Mouse (Mus musculus) left cerebral cortex, postnatal 14 days (tissue): ENCODE results near the gene Adora3. TPM values are rescaled to one million over a fixed set of nuclear protein-coding genes. Genes with fewer than 3 reads are reported as not detected.
"Not testable (repeated sequence)": the region's sequence is repeated elsewhere in the genome, so short reads cannot be mapped to it uniquely, and the experiment has no call there.

ENCODE experiments used
- DNase-seq, 2 experiments: peaks; one replicate each; pipeline ENCODE4 v3.0.0; 2021 to 2022; ENCODE audit warnings: low spot score in 2 of 2, mixed read lengths in 1 of 2
- intact Hi-C: fragments of 180-260 bp; cut with DNase I; formaldehyde crosslinking; loops from one replicate; pipeline ENCODE4 v1.15.1; 2025
- total RNA-seq, 2 experiments: library from RNA; stranded (reverse); gene quantifications; 2 replicates each; pipeline ENCODE4 v1.2.3; 2021

The Adora3 gene
- total RNA-seq, 2 experiments from 2014 or later = 0.74 to 0.83 TPM

DNA sequence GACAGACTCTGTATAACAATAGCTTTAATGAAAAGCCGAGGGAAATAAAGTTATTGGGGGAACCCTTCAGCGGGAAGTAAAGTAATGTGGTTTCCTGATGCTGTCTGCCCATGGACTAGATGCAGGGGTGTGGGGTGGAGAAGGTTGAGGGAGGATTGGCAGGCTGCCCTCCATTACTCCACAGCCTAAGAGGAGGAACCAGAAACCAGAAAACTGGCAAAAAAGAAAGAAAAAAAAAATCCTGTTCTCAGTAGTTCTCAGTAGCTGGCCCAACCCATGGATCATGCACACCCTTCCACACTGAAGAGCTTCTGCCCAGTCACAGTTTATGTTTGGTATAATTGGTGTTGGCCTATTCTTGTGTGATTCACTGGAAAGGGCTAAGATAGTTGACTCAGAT, 27.7 kb downstream of the Adora3 start:
- DNase-seq = peak in 1 of 2 experiments; percentile 45
- intact Hi-C loops = loop anchor here (5.0 to 10.0 kb wide), 3 partner anchors 94 to 211 kb away; partner anchors contain the start of genes Ddx20 and Rap1a

DNA sequence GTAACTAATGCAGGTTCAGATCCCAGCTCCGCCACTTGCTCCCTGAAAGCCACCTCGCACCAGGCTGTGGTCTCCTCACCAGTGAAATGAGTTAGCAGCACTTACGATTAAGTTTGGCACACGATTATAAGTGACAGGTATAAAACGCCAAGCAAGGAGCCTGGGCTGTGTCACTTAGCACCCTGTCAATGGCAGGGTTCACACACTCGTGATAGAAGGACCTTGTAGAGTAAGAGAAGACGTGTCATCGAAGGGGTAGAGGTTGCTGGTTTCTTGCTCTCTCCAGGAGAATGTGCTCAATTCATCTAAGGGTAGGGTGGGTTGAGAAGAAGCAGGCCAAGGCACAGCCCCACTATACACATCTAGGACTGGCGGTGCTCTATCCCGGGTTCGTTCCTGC, 28.2 kb downstream of the Adora3 start:
- no peak for DNase-seq
- intact Hi-C loops = loop anchor here (5.0 to 10.0 kb wide), 3 partner anchors 94 to 212 kb away; partner anchors contain the start of genes Ddx20 and Rap1a

DNA sequence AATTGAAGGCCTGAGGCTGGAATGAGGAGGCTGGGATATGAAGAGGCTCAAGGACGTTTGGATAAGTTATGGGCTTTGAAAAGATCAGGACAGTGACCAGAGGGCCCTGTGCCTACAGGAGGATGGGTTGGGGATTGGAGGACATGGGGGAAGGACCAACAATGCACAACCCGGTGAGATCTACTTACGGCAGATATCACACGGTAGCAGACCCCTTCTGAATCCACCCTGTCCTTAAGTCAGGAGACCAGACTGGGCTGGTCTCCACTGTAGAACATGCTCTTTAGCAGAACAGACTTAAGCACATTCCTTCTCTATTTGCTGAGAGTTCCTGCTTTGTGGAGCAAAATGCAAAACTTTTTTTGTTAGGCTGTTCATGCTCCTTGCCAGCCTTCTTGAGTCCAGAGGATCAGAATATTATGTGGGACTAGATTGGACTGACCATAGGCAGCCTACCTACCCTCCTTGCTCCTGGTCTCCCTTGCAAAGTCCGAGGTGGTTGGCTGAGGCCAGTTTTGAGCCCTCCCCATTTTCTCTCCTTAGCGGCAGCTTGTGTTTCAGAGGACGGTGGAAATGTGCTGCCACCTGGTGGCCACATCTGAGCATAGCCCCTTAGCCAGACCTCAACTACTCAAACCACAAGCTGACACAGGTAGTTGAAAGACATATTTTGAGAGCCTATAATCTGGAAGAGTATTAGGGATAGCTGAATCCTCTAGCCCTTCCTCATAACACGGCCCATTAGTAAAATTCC, 28.9 kb downstream of the Adora3 start:
- intact Hi-C loops = loop anchor here (5.0 to 10.0 kb wide), 4 partner anchors 95 to 227 kb away; partner anchors contain the start of genes Ddx20 and Rap1a
- peak; percentile 84 to 86 for DNase-seq

DNA sequence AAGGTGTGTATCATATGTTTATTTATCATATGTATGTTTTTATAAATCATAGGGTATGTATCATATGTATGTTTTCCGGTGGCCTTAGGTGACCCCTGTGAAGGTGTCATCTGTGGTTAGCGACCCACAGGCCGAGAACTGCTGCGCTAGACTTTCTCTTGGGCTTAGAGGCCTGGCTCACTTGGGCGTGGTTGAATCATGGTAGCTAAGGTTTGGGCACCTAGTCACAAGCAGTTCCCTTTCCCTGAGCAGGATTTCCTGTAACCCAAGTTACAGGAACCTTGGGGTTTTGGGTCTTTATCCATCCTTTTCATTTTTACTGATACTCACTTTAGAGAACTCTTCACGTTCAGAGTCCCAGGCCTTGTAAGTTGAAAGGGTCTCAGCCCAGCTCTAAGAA, 29.6 kb downstream of the Adora3 start:
- intact Hi-C loops = loop anchor here (5.0 kb wide), 1 partner anchor 228 kb away; no protein-coding TSS in a partner anchor
- DNase-seq = no peak

DNA sequence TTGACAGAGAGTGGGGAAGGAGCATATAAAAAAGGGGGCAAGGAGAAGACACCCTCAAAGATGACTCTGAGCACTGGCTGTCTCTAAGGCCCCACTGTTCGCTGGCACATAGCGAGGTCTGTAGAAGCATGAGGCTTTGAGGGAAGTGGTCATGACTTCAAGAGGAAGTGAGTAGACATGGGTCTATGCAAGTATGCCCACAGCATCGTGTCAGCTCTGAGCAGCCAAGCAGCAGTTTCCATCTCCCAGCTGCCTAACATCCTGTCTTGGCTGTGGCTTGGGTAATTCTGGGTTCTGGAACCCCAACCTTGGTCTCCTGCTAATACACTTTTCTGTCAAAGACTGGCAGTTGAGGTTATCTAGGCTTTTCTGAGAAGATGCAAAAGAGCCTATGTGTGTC, 30.1 kb downstream of the Adora3 start:
- intact Hi-C loops = loop anchor here (5.0 kb wide), 1 partner anchor 228 kb away; no protein-coding TSS in a partner anchor
- no peak for DNase-seq

DNA sequence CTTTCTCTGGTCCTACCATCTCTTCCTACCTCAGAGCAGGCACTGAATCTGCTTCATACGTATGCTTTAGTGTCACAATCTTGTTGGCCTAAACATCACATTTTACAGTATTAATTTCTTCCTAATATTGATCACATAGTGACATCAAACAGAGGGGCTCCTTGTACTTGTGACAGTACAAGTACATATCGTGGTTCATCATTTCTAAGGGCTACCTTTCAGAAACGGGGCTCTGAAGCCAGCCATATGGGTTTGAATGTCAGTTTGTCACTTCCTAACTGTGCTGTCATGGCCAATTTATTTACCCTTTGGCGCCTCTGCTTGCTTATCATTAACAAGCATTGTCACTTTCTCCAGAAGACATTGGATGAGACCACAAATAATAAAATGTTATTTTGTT, 30.8 kb downstream of the Adora3 start:
- intact Hi-C loops = loop anchor here (5.0 kb wide), 1 partner anchor 229 kb away; no protein-coding TSS in a partner anchor
- DNase-seq = no peak

DNA sequence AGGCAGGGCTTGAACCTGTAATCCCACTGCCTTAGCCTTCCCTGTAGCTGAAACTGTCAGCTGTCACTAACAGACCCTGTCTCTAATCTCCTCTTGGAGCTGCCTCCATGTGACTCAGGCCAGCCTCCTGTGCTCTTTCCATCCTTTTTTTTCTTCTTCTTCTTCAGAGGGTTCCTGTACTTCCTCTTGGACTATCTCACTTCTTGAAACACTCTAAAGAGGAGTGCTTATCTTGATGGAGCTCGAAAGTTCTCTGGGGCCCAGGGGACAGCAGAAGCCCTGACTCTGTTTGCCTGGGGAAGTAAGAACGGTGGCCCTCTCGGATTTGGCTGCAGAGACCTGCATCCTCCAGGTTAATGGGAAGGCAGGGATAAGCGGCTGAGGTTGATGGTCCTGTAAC, 33.6 kb downstream of the Adora3 start:
- intact Hi-C loops = loop anchor here (5.0 kb wide), 1 partner anchor 232 kb away; no protein-coding TSS in a partner anchor
- DNase-seq = no peak

DNA sequence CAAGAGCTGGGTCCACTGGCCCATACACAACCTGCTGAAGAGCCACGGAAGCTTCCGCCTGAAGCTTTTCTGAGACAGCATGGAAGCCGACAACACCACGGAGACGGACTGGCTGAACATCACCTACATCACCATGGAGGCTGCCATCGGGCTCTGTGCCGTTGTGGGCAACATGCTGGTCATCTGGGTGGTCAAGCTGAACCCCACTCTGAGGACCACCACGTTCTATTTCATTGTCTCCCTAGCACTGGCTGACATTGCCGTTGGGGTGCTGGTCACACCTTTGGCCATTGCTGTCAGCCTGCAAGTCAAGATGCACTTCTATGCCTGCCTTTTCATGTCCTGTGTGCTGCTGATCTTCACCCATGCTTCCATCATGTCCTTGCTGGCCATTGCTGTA, 34.1 kb downstream of the Adora3 start:
- no peak for DNase-seq
- intact Hi-C loops = loop anchor here (5.0 kb wide), 1 partner anchor 232 kb away; no protein-coding TSS in a partner anchor

DNA sequence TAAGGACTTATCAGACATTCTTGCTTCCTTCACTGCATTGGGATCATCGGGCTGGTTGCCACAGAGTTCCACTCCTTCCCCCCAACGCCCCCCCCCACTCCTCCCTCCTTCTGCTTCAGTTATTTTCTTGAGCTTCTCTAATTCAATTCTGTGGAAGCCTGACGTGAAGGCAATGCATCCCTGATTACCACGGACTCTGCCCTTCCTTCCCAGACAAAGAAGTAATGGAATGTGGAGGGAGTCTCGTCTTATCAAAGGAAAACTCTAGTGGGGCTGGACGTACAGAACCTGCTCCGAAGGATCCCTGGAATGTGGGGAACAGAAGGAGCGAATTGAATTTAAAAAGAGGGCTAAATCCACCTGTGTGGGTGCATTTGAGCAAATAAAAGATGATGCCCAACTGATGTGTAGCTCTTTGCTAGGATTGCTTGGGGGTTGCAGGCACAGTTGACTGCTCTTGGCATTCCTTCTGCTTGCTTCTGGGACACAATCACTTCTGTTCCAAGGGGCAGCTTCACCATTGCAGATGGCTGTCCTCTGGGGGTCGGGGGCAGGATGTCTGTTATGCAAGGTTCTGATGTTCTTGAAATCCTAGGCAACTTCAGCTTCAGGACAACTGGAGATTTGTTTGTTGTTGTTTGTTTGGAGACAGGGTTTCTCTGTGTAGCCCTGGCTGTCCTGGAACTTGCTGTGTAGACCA, 37.4 kb downstream of the Adora3 start:
- intact Hi-C loops = no loop called here
- DNase-seq = no peak

DNA sequence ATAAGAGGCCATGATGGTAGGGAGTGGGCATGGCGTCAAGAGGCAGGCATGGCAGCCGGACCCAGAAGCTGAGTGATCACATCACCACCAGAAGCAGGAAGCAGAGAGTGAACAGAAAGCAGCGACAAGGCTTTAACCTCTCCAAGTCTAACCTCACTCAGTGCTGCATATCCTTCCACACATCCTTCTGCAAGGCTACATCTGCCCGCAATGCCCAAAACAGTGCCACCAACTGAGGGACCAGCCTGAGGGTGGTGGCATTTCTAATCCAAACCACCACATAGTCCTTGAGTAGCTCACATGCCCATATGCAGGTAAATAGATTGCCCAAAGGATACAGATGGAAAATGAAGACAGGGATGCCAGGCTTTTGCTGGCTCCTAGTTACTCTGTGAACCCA, 38.3 kb downstream of the Adora3 start:
- intact Hi-C loops = no loop called here
- DNase-seq = no peak

DNA sequence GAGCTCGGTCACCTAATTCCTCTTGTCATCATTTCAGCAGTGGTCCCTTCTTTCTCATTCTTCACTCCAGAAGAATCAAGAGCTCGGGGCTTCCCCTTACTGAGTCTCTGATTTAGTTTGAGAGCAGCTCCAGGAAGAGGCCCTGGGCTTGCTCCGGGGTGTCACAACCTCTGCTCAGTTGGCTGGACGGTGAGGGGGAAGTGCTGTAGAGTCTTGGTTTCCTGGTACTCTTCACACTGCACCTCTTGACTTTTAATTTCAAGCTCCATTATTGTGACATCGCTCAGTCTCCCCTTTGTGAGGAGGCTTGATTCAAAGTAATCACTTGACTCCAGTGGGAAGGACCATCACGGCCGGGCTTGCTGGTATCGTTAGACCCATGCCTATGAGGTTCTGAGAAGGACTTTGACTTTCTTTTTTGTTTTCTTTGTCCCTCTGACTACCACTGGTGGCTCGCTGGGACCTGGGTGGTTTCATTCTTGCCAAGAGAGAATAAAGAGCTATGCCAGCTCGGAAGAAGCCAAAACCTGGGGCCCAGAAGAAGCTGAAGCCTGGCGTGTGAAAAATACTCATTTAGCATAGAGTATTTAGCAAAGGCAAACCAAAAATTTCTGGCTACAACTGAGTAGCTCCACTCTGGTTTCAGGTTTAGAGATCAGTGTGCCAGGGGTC, 40.0 kb downstream of the Adora3 start:
- intact Hi-C loops = no loop called here

DNA sequence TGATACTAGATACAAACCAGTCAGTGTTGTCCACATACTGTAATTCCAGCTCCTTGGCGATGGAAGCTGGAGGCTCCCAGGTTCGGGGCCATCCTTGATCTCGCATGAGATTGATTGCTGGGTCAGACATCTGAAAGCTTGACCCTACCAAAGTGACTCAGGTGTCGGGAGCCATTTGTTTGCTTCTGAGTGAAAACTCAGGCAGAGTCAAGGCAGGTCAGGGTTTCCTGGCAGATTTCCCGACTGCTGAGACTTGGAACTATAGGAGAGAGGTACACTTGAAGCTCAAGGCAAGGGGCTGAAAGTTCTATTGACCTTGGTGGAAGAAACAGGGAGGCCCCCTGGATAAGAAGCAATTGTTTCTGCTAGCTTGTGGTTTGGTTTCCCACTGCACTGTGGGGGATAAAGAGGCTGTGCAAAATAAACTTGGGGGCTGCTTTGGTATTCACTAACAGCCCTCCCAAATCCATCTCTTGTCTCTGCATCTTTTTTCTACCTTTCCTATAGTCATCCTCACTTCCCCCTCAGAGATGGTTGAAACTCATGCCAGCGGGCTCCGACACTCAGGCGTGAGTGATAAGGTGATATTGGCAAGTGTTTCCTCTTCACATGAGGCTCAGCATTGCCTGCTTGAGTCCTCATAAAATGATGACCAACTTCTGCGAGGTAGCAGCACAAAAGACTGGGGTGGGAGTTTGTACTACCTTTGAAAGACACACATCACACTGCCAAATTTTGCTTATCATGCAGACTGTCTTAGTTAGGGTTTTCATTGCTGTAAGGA, 41.6 kb downstream of the Adora3 start:
- DNase-seq = no peak
- intact Hi-C loops = no loop called here

More for the DNA sequence above, 40.0 kb downstream of the Adora3 start:
- DNase-seq = no peak

DNA sequence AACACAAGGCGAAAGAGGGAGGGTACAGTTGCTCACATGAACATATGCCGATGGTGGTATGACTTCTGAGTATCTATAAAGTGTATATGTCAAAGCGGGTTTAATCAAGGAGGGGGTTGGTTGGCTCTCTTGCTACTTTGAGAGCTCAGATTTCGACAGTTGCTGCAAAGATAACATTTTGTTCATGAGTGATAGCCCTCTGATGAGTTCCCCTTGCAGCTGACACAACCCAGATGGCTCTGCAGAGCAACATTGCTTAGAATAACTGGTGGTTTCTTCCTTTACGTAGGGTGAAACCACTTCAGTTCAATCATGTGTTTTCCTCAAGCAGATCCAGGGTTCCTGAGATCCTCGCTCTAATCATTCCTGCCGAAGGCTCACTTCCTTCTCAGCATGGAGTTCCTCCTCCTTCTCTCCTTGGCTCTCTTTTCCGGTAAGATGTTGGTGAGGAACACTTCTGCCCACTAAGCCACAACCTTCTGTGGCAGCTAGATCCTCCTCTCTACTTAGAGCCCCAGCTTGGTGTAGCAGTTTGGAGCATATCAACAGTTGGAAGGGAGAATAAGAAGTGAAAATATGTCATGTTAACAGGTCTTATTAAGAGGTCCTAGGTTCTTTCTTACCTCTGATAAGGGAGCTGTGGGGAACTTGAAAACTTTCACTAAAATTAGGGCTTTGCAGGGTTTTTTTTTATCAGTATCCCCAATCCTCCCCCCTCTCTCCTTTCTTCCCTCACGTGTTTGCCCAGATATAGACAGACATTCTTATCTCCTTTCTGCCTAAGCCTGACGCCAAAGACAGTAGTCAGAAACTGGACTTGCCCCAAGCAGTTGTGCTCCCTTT, 43.4 kb downstream of the Adora3 start:
- intact Hi-C loops = no loop called here
- no peak for DNase-seq

DNA sequence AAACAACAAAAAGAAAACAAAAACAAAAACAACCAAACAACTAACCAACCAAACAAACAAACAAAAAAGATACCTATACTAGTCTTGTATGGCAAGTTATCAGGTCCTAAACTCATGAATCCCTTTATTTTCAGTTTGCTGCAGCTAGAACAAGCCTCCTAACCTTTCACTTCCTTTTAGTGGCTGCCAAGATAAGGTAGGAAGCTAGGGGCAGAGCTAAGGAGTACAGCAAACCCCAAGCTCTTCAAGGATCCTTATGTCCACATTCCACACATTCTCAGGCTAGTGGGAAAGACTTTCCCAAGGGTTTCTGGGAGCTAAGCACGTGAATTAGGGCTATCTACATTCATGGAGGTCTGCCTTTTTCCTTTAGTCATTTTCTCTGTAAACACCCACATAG, 44.6 kb downstream of the Adora3 start:
- intact Hi-C loops = no loop called here
- no peak for DNase-seq

DNA sequence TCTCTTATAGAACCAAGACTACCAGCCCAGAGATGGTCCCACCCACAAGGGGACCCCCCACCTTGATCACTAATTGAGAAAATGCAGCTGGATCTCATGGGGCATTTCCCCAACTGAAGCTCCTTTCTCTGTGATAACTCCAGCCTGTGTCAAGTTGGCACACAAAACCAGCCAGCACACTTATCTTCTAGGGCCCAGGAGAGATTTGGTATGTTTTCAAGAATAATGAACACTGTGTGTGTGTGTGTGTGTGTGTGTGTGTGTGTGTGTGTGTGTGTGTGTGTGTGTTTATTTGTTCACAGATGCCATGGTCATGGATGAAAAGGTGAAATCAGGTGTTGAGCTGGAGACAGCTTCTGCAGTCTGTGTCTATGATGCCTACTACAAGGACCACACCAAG, 45.8 kb downstream of the Adora3 start:
- DNase-seq, intact Hi-C loops: not testable (repeated sequence)

DNA sequence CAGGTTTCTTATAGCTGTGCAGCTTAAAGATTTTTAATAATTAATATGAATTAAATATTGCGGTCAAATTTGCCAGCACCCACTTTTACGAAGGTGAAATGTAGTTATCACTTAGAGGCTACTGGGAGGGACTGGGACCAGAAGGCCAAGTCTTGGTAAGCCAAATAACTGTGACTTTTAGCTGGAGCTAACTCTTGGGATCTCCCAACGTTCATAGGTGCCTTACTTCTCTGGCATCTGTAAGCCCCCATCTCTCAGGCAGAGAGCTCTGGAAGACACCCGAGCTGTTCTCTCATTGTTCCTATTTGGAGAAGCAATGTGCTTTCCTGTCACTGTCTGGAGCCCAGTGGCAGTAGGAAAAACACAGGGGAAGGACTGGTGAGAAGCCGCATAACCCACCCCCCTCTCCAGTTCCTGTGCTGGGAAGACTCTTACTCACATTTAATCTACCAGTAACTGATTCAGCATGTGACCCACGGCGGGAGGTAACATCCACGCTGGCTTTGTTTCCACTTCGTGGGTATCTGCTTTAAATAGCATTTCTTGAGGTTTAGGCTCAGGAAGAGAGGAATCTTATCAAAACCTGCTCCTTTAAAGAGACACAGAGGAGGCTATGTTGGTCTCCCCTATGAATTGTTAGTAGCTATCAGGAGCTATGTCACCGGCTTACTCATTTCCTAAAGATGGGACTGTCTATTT, 47.1 kb downstream of the Adora3 start:
- intact Hi-C loops = no loop called here
- no peak for DNase-seq

DNA sequence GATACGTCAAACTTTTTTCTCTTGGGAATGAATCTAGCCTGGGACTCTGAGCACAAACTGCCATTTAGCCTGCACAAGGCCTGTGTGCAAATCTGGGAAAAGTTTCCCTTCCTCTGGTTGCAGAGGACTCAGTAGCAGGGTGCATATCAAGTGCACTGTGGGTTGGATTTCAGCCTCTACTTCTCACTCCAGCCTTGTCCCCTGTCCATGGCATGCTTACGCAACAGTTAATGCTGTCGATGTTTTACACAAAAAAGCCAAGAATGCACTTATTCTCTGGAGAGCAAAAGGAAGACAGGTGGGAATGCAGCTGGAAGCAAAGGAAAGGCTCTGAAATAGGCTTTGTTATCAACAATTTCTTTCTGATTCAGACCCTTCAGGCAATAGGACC, 47.7 kb downstream of the Adora3 start:
- intact Hi-C loops = no loop called here
- DNase-seq = no peak

DNA sequence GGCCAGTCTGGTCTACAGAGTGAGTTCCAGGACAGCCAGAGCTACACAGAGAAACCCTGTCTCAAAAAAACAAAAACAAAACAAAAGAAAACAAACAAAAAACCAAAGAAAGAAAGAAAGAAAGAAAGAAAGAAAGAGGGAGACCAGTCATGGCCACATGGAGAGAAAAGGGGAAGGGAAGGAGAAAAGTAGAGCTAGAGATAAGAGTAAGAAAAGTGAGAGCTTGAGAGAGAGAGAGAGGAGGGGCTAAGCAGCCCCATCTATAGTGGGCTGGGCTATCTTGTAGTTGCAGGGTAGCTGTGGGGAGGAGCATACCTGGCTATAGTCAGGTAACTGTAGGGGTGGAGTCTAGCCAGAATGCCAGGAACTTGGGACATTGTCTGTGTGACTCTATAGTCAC, 50.1 kb downstream of the Adora3 start:
- intact Hi-C loops, DNase-seq: not testable (repeated sequence)
